Mouse (Mus musculus): Measurements from ENCODE around the gene Kcnip1. TPM values are rescaled to one million over a fixed set of nuclear protein-coding genes. Genes with fewer than 3 reads are reported as not detected.

Gene Kcnip1
- polyA plus RNA-seq, 1 experiment from 2014 or later = 2.0 TPM

DNA sequence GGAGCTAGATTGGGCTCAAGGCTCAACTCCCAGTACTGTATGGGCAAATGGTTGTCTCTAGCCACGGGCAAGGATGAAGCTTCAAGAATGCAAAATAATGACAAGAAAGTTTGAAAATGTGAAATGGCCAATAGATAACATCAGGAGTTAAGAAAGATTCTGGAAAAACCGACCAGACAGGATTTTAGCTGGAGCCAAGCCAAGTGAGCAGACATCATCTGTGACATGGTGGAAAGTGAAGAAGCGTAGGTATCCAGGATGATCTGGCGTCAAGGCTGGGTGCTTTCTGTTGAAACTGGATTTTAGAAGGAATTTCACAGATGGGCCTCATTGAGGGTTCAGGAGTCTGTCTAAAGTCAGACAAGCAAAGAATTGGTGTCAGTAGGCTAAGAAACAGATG is 394.0 kb downstream of the Kcnip1 start, which contains the start of gene D130052B06Rik:
Gene D130052B06Rik (plus strand): TSS at position 317 of the 400 bp plus-strand sequence.
- 65% methylated on average over 4 of the region's 4 CpGs for WGBS
- DNase-seq (ENCODE audit: low spot score) = no peak
- H3K36me3 ChIP-seq (ENCODE audit: insufficient read depth, low read length) = no peaks in the 10 kb centered on the region

DNA sequence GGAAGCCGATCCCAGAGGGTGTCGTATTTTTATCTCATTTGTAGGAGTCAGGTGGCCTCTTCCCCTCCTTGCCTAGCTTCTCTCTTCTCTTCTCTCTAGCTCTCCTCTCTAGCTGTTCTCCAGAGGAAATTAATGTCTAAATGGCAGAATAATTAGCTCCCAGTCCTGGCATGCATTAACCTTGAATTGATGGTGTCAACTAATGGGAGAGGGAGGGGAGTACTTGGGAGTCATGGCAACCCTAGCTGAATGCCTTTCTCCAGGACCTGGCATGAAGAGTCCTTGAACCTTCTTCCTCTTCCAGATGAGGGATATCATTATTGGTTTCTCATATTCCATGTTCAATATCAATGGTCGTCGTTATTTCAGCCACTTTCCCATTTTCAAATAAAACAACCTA is 396.3 kb downstream of the Kcnip1 start:
- Histone ChIP-seq H3K4me2 (ENCODE audit: low read length) (no peak overlapping the region), H3K36me3 (ENCODE audit: insufficient read depth, low read length) (no peaks in the 10 kb centered on the region), H3K4me1 (replicated peaks; ENCODE audit: insufficient read depth, low read length) (no peaks in the 10 kb centered on the region), H3K4me3 (replicated peaks; ENCODE audit: low read depth, low read length) (no peak overlapping the region), H3K27me3 (ENCODE audit: insufficient read depth, low read length) (no peaks in the 10 kb centered on the region), H3K27ac (no peak overlapping the region), H3K9ac (ENCODE audit: low read depth, low read length) (no peak overlapping the region), H3K9me3 (replicated peaks; ENCODE audit: low read length) (no peaks in the 10 kb centered on the region)
- ATAC-seq (replicated peaks; ENCODE audit: low FRiP score, low read depth) (no peak), DNase-seq (ENCODE audit: low spot score) (no peak)
- 58% methylated on average over 4 of the region's 4 CpGs for WGBS
- no peak for TF ChIP-seq CTCF (IDR thresholded peaks at IDR 0.05; ENCODE audit: low read depth)

More for the DNA sequence above, 394.0 kb downstream of the Kcnip1 start, which contains the start of gene D130052B06Rik:
- Histone ChIP-seq H3K4me3 (replicated peaks; ENCODE audit: low read depth, low read length) (no peak within 1 kb of the TSS), H3K4me1 (replicated peaks; ENCODE audit: insufficient read depth, low read length) (no peaks in the 10 kb centered on the region), H3K4me2 (ENCODE audit: low read length) (no peak within 1 kb of the TSS), H3K27me3 (ENCODE audit: insufficient read depth, low read length) (no peaks in the 10 kb centered on the region), H3K27ac (no peak within 1 kb of the TSS), H3K9ac (ENCODE audit: low read depth, low read length) (no peak within 1 kb of the TSS), H3K9me3 (replicated peaks; ENCODE audit: low read length) (no peaks in the 10 kb centered on the region)
- TF ChIP-seq CTCF (IDR thresholded peaks at IDR 0.05; ENCODE audit: low read depth) = no peak
- no peak for ATAC-seq (replicated peaks; ENCODE audit: low FRiP score, low read depth)

DNA sequence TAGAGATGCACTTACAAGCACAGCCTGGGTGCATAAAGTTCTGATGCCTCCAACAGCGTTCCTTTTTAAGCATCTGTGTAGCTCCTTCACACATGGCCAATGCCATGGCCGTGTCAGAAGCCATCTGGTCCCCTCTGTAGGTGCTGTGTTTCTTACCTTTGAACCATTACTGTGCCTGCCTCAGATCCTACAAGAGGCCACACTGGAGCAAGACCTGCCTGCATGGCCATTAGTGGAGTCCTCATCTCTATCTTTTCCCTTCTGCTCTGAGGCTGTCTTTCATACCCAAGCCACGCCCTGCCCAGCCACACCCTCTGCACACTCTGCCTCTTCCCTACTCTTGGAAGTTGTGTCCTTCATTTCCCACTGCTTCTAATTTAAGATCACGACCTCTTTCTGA is 400.1 kb downstream of the Kcnip1 start:
- H3K4me3 ChIP-seq (replicated peaks; ENCODE audit: low read depth, low read length) = no peak overlapping the region
- no peak overlapping the region for H3K27ac ChIP-seq
- H3K9me3 ChIP-seq (replicated peaks; ENCODE audit: low read length) = no peaks in the 10 kb centered on the region
- TF ChIP-seq CTCF (IDR thresholded peaks at IDR 0.05; ENCODE audit: low read depth) = no peak
- H3K9ac ChIP-seq (ENCODE audit: low read depth, low read length) = no peak overlapping the region
- no peaks in the 10 kb centered on the region for H3K36me3 ChIP-seq (ENCODE audit: insufficient read depth, low read length)
- no peak for ATAC-seq (replicated peaks; ENCODE audit: low FRiP score, low read depth)
- H3K27me3 ChIP-seq (ENCODE audit: insufficient read depth, low read length) = no peaks in the 10 kb centered on the region
- no peak overlapping the region for H3K4me2 ChIP-seq (ENCODE audit: low read length)
- WGBS = 75% methylated on average over 4 of the region's 4 CpGs
- H3K4me1 ChIP-seq (replicated peaks; ENCODE audit: insufficient read depth, low read length) = no peaks in the 10 kb centered on the region
- DNase-seq (ENCODE audit: low spot score) = no peak

DNA sequence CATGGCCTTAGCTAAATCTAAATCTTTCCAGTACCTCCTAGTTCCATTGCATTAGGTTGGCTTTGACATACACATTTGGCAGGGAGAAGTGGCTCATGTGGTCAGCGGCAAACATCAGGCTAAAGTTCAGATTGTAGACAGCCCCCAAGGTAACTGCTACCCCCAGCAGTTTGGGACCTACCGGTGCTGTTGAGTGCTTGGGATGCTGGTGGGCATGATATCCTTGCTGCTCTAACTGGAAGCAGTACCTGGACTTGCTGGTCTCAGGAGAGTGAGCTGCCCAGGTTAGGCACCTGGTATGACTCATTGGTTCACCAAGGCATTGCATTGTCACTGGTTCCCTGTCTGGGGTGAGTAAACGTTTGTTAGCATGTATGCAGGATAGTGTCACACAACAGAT is 402.2 kb downstream of the Kcnip1 start:
- H3K36me3 ChIP-seq (ENCODE audit: insufficient read depth, low read length) = no peaks in the 10 kb centered on the region
- no peak overlapping the region for H3K27ac ChIP-seq
- WGBS = 86% methylated on average over 3 of the region's 3 CpGs
- no peaks in the 10 kb centered on the region for H3K4me1 ChIP-seq (replicated peaks; ENCODE audit: insufficient read depth, low read length)
- DNase-seq (ENCODE audit: low spot score) (no peak), ATAC-seq (replicated peaks; ENCODE audit: low FRiP score, low read depth) (no peak)
- no peak overlapping the region for H3K4me2 ChIP-seq (ENCODE audit: low read length)
- H3K27me3 ChIP-seq (ENCODE audit: insufficient read depth, low read length) = no peaks in the 10 kb centered on the region
- H3K9me3 ChIP-seq (replicated peaks; ENCODE audit: low read length) = no peaks in the 10 kb centered on the region
- TF ChIP-seq CTCF (IDR thresholded peaks at IDR 0.05; ENCODE audit: low read depth) = no peak
- H3K9ac ChIP-seq (ENCODE audit: low read depth, low read length) = no peak overlapping the region
- H3K4me3 ChIP-seq (replicated peaks; ENCODE audit: low read depth, low read length) = no peak overlapping the region

DNA sequence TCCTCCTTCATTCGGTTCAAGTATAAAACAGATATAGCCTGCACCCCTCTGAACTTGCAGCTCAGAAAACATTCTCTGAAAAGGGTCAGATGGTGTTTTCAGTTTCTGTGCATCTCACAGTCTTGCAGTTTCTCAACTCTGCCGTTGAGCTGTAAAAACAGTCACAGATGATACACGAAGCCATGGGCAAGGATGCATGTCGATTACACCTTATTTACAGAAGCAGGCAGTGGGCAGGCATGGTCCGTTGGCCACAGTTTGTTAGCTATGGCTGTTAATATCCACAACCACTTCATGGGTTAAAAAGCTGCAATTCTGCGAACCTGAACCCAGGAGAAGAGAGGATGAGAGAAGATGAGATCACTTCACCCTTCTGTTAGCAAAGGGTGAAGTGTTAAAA is 406.3 kb downstream of the Kcnip1 start:
- 19% methylated on average over 6 of the region's 6 CpGs for WGBS
- TF ChIP-seq CTCF (IDR thresholded peaks at IDR 0.05; ENCODE audit: low read depth) = no peak
- H3K4me3 ChIP-seq (replicated peaks; ENCODE audit: low read depth, low read length) = no peak overlapping the region
- DNase-seq (ENCODE audit: low spot score) = peak; percentile 35
- no peak overlapping the region for H3K9ac ChIP-seq (ENCODE audit: low read depth, low read length)
- no peaks in the 10 kb centered on the region for H3K4me1 ChIP-seq (replicated peaks; ENCODE audit: insufficient read depth, low read length)
- no peaks in the 10 kb centered on the region for H3K9me3 ChIP-seq (replicated peaks; ENCODE audit: low read length)
- no peak overlapping the region for H3K4me2 ChIP-seq (ENCODE audit: low read length)
- no peak for ATAC-seq (replicated peaks; ENCODE audit: low FRiP score, low read depth)
- H3K36me3 ChIP-seq (ENCODE audit: insufficient read depth, low read length) = no peaks in the 10 kb centered on the region
- H3K27me3 ChIP-seq (ENCODE audit: insufficient read depth, low read length) = no peaks in the 10 kb centered on the region
- no peak overlapping the region for H3K27ac ChIP-seq

DNA sequence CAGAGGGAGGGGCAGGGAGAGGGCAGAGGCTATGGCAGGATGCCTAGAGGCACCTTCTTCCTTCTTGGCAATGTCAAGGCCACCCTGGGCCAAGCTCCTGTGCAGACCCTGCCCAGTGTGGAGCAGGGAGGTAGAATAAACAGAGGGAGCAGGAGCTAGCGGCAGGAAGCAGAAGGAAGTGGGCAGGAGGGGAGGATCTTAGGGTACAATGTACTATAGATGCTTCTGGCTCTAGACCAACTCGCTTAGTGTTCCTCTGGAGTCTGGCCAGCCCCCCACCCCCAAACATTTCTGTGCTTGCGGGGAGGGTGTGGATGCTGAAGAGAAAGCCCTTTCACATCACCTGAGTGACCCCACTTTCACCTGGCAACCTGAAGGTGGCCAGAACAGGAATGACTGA is 413.3 kb downstream of the Kcnip1 start:
- no peak for DNase-seq (ENCODE audit: low spot score)
- WGBS = 49% methylated on average over 3 of the region's 3 CpGs

More for the DNA sequence above, 413.3 kb downstream of the Kcnip1 start:
- Histone ChIP-seq H3K4me1 (replicated peaks; ENCODE audit: insufficient read depth, low read length) (no peaks in the 10 kb centered on the region), H3K9me3 (replicated peaks; ENCODE audit: low read length) (no peaks in the 10 kb centered on the region), H3K4me2 (ENCODE audit: low read length) (no peak overlapping the region), H3K27ac (no peak overlapping the region), H3K27me3 (ENCODE audit: insufficient read depth, low read length) (no peaks in the 10 kb centered on the region), H3K9ac (ENCODE audit: low read depth, low read length) (no peak overlapping the region), H3K36me3 (ENCODE audit: insufficient read depth, low read length) (no peaks in the 10 kb centered on the region), H3K4me3 (replicated peaks; ENCODE audit: low read depth, low read length) (no peak overlapping the region)
- TF ChIP-seq CTCF (IDR thresholded peaks at IDR 0.05; ENCODE audit: low read depth) = no peak
- peak; percentile 21; the same call in 1 of the 2 replicates for ATAC-seq (replicated peaks; ENCODE audit: low FRiP score, low read depth)

Other genes starting within 250 kb of the Kcnip1 start
- 0.54 and 0.89 TPM in 2 replicates for gene Kcnmb1, start 30.1 kb downstream of the Kcnip1 start, polyA plus RNA-seq (2015; fragmentation: Nextera tagmentation; extraction: Ambion mirVana)
- gene Lcp2, start 53.8 kb upstream of the Kcnip1 start, polyA plus RNA-seq (2015; fragmentation: Nextera tagmentation; extraction: Ambion mirVana) = 1.5 and 1.7 TPM in 2 replicates
- not detected in 2 replicates for gene 4930469K13Rik, start 105.4 kb upstream of the Kcnip1 start, polyA plus RNA-seq (2015; fragmentation: Nextera tagmentation; extraction: Ambion mirVana)
- gene Foxi1, start 214.9 kb upstream of the Kcnip1 start, polyA plus RNA-seq (2015; fragmentation: Nextera tagmentation; extraction: Ambion mirVana) = 28.0 and 30.2 TPM in 2 replicates